Mouse (Mus musculus) frontal cortex, postnatal 14 days (tissue): ENCODE measurements around the gene S100a16.

Experiments
- DNase-seq, 2 experiments: peaks; one replicate each; pipeline ENCODE4 v3.0.0; 2022; ENCODE audit warnings: low spot score in 2 of 2

S100a16 gene

DNA sequence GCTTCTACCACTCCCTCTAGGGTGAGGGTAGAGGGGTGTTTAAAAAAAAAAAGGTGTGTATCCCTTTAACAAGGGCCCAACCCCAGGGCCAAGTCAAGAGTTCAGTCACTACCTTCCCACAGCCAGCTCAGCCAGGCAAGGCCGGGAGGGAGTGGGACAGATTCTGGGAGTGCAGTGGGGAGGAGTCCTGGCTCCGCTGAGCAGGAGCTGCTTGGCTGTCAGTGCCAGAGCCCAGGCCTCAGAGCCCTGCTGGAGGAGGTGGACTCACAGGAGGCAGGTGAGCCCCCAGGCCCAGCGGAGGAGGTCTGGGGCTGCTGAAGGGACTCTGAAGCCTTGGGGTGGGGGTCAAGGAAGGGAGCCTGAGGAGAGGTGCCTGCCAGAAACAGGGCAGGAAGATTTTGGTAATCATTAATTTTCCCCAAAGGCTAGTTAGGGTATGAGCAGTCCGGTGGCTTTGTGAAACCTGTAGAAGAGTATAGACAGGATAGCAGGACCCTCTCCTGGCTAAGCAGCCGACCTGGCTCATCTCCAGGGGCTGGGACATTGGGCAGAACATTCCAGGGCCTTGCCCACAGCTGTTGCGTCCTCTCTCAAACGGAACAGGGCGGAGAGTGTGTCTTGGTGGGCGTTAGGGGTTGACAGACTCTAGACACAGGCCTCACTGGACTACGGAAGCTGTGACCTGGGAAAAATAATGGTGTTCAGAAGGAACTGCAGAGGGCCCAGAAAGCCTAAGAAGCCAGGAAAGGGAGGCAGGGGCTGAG, at the start of gene S100a16:
Gene S100a16, plus strand, starts transcription at position 114 of the 764 bp plus-strand sequence.
- no peak for DNase-seq

DNA sequence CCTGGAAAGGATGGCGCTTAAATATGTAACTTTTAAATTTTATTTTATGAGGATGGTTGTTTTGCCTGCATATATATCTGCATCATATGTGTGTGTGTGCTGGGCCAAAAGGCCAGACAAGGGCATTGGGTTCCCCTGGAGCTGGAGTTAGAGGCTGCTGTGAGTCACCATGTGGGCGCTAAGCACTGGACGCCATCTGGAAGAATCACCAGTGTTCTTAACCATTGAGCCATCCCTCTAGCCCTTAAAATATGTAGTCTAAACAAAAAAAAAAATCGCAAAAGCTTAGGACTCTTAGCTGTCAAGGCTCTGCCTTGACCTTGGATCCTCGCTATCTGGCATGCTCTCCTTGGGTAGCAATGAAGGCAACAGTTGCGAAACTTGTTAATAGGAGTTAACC, 48.5 kb upstream of the S100a16 start:
- no peak for DNase-seq

DNA sequence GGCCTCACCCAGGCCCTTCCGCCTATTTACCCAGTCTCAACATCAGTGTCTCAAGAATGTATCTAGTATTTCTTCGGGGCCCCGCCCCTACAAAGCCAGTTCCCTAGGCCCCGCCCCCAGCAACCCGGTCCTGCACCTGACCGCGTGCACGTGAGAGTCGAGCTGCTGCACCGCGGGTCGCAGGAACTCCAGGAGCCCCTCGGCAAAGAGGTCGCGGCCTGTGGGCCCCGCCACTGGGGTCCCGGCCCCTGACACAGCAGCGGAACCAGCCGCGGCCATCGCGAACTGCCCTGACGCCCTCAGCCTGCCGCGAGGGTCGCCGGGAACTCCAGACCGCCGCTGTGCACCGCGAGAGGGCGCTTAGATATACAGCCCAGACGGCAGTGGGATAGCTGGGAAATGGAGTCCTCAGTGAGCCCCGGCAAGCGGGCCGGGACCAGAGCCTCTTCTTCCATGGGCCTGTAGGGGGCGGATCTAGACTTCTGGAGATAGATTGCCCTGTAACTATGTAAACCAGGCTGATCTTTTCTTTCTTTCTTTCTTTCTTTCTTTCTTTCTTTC, 46.3 kb upstream of the S100a16 start, which contains the start of gene Snapin:
Gene Snapin, minus strand, starts transcription at position 338 of the 561 bp plus-strand sequence.
- peak; percentile 89 to 94 for DNase-seq

DNA sequence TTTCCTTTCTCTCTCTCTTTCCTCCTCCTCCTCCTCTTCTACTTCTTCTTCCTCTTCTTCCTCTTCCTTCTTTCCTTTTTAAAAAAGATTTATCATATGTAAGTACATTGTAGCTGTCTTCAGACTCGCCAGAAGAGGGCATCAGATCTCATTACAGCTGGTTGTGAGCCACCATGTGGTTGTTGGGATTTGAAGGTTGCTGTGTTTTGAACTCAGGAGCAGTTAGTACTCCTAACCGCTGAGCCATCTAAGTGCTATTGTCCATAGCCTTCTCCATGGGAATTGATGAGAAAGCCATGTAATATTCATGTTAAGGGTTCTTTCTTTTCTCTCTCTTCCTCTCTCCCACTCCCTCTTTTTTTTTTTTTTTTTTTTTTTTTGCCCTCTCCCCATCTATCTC, 45.7 kb upstream of the S100a16 start:
- DNase-seq: no peak

DNA sequence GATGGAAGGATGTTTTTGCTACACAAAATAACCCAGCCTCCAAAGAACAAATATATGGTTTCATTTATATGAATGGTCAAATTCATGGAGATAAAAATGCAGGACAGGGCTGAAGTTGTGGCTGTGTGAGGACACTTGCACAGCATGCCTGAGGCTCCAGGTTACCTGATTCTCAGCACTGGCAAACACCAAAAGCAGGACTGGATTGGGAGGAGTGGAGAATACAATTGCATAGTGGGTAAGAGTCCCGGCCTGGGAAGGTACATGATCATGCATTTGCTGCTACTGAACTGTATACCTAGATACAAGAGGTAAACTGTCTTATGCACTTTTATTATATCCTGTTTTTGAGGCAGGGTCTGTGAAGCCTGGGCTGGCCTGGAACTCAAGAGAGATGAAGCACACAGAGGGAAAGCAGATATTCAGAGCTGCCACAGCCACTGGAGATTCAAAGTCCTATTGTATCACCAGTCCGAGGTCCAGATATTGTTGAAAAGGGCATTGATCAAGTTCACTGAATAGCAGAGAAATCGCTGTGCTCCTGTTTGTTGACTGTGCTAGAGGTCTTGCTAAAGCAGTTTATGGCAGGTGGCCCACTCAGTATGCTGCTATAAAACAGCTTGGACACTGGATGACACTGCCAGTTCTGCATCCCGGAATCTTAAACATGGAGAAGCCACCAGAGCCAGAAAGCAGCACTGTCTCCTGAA, 43.1 kb upstream of the S100a16 start:
- DNase-seq: no peak

DNA sequence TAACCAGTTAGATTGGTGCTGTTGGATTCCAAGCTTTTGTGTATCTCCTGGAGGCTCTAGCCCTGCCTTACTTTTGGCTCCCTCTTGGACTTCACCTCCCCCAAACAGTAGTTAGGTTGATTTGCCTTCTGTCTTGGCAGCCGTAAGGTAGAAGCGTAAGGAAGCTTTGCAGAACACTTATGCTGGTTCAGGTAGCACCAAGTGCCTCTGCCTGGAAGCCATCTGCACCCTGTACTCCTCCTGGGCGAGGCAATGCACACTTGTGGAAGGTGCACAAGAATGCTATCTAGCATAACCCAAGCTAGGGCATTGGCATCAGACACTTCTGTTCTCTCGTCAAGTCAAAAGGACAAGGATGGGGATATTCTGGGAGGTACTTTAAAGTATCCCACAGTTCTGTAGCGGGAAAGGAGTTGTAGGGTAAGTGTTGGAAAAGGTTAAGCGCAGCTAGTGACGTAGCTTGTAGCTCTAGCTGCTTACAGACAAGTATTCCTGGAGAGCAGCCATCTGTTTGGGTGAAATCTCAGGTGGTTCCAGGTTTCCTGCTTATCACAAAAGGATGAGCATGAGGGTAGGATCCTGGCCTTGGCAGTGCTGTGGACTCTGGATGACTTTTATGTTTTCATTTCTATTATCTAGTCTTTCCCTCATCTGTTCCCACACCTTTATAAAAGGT, 41.1 kb upstream of the S100a16 start:
- no peak for DNase-seq

DNA sequence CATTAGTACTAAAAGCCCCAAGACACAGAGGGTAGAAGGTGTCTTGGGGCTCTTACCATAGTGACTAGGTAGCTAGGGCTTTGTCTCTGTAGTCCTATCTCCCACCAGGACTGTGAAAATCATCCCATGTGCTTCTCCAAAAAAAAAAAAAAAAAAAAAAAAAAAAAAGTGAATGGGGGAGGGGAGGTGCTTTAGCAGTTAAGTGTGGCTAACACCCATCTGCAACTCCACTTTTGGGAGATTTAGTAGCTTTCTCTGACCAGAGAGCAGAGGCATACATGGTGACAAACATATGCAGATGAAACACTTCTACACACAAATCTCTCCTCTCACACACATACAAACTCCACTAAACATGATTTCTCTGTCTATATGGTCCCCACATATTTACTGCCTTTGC, 39.5 kb upstream of the S100a16 start:
- DNase-seq: no peak

GRCm38 (mm10) chr3:90503444-90503843, 33.6 kb upstream of the S100a16 start:
- DNase-seq: no peak

GRCm38 (mm10) chr3:90505216-90505615, 31.8 kb upstream of the S100a16 start:
- no peak for DNase-seq

GRCm38 (mm10) chr3:90506362-90506761, 30.7 kb upstream of the S100a16 start:
- no peak for DNase-seq

- no peak for DNase-seq
These were observed 28.6 kb upstream of the S100a16 start for GRCm38 (mm10) chr3:90508287-90508949.

DNA sequence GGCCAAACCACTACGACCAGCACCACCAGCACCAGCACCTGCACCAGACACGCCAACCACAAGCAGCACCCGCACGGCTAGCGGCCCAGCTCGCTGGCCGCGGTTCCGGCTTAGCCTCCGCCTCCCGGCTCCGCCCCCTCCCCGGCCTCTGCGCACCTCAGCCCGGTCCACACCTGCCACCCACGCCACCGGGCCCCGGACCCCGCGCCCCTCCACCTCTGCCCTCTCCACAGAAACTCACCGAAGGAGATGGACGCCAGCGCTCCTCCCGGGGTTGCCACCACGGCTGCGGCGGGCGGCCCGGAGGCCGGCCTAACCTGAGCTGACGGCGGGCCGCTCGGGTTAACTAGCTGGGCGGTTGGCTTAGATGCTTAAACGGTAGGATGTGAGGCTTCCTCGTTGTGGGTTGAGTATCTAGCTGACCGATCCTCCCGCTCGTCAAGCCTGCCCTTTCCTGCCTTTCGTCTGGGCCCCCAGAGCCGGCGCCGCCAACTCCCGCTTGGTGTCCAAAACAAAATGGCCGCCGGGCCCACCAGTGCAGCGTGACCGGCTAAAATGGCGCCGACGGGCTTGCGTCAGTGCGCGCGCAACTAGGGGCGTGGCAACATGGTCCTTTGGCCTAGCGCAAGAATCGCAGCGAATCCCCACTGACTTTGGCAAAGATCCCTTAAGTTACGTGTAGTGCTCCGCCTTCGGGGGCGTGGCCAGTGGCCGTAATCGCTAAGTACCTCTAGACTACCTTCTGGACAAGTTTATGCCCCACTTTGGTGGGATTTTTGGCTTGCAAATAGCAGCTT, 27.9 kb upstream of the S100a16 start, which contains the start of gene Chtop:
Gene Chtop, minus strand, starts transcription at position 549 of the 797 bp plus-strand sequence.
- DNase-seq: peak; percentile 98 to 99

- DNase-seq: no peak
These were observed 27.3 kb upstream of the S100a16 start for GRCm38 (mm10) chr3:90509747-90510123.

DNA sequence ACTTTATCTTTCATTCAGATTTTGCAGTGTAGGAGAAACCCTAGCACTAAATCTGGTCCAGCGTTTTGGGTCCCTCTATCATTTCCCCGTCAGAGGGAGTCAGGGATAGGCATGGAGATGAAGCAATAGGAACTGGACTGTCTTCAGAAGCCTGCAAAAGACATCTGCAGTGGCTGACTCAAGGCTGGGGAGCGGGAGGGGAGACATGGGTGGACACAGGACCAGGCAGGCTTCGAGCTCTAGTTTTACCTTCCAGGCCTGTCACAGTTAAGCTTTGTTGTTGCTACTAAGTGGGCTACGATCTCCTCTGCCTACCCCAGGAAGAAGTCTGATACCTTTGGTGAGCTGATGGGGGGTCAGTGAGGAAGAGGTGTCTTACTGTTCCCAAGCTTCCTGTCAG, 24.8 kb upstream of the S100a16 start:
- no peak for DNase-seq

GRCm38 (mm10) chr3:90512948-90513642, 24.0 kb upstream of the S100a16 start:
- DNase-seq: no peak

DNA sequence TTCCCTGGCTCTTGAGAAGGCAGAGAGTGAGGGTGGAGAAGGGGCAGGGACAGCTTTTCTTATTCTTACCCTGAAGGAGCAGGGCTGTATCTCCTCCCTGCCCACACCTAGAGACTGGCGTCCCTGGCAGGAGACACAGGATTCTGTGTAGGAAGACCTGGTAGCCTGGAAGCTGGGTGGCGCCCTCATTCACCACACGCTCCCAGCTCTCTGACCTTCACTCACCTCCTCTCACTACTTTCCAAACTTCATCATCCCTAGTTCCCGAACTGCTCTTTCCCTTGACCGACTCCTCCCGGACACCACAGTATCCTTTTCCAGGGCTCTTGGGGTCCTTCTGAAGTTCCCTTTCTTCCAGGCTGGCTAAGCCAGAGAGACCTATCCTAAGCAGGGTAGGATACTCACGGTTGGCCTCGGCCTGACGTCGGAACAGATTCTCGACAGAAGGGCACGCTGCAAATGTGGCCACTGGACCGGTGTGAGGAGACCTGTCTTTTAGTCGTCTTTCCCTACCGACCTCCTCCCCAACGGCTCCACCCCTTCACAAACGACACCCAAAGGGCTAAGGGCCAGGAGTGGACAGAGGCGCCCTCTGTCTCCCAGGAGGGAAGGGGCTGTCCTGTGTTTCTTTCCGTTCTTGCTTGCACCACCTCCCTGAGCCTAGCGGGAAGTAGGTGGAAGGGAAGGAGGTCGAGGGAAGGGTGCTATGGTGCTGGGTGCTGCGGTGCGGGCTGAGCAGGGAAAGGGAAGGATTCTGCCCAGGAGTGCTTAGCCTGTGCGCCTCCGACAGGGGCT, 23.1 kb upstream of the S100a16 start, which contains the start of the genes S100a1 and S100a13:
Gene S100a1, minus strand, starts transcription at position 597 of the 795 bp plus-strand sequence.
Gene S100a13, plus strand, starts transcription at position 640 of the 795 bp plus-strand sequence.
- no peak for DNase-seq

GRCm38 (mm10) chr3:90514691-90515090, 22.4 kb upstream of the S100a16 start:
- no peak for DNase-seq

DNA sequence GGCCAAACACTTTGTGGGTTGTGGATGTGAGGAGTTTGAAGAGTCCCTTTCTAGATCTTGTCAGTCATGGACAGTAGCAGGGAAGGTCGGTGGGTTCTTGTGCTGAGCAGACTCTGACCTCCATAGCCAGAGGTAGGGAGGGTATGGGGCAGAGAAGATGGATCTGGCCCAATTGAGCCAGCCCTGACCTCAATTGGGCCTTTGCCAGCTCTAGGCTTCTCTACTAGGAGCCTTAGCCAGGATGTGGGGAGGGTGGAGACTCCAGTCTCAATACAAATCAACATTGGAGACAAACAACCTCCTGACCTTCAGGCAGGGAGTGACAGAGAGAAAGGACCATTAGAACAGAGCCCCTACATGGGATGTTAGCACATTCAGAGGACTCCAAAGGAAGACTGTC, 21.8 kb upstream of the S100a16 start:
- no peak for DNase-seq

GRCm38 (mm10) chr3:90515789-90516188, 21.3 kb upstream of the S100a16 start:
- no peak for DNase-seq
